Mouse (Mus musculus) hindbrain, embryonic 15.5 days (tissue): ENCODE results near the gene Gm28047. TPM values are rescaled to one million over a fixed set of nuclear protein-coding genes. Genes with fewer than 3 reads are reported as not detected.
A peak's percentile ranks its signal among the peaks of the same experiment; 100 is the strongest.
"Not testable (repeated sequence)": the region's sequence is repeated elsewhere in the genome, so short reads cannot be mapped to it uniquely, and the experiment has no call there.

ENCODE experiments used
- ATAC-seq: fragments of 200-750 bp; cut with Nextera tagmentation; 2 replicates; pipeline ENCODE4 v1.8.0; 2017; ENCODE audit warnings: low read depth, moderate number of reproducible peaks, moderate TSS enrichment; ENCODE audit not compliant: low FRiP score
- H3K27ac ChIP-seq: fragments of 300-500 bp; sonication (generic); replicated peaks from 2 replicates; pipeline ENCODE4 v1.5.1; 2015; ENCODE audit warnings: mild to moderate bottlenecking, inconsistent platforms
- H3K27me3 ChIP-seq: fragments of 300-500 bp; sonication (generic); 2 replicates; pipeline ENCODE4 v1.6.1; 2015; ENCODE audit warnings: control low read depth, inconsistent platforms
- H3K36me3 ChIP-seq: fragments of 300-500 bp; sonication (generic); 2 replicates; pipeline ENCODE4 v1.6.1; 2015; ENCODE audit warnings: control low read depth, inconsistent platforms
- H3K4me1 ChIP-seq: fragments of 300-500 bp; sonication (generic); replicated peaks from 2 replicates; pipeline ENCODE4 v1.6.1; 2015; ENCODE audit warnings: control low read depth, inconsistent platforms
- H3K4me2 ChIP-seq: fragments of 300-500 bp; sonication (generic); 2 replicates; pipeline ENCODE4 v1.6.1; 2015; ENCODE audit warnings: moderate library complexity, mild to moderate bottlenecking, inconsistent platforms
- H3K4me3 ChIP-seq: fragments of 300-500 bp; sonication (generic); 2 replicates; pipeline ENCODE4 v1.5.1; 2015; ENCODE audit warnings: mild to moderate bottlenecking, inconsistent platforms
- H3K9ac ChIP-seq: fragments of 300-500 bp; sonication (generic); 2 replicates; pipeline ENCODE4 v1.6.1; 2015; ENCODE audit warnings: inconsistent platforms
- H3K9me3 ChIP-seq: fragments of 300-500 bp; sonication (generic); 2 replicates; pipeline ENCODE4 v1.6.1; 2016; ENCODE audit warnings: control low read depth, inconsistent platforms
- WGBS: fragments of 180-500 bp; shearing (Covaris S2); methylation state at CpG from one replicate; pipeline ENCODE4 v1.1.7; 2015; 5-methylcytosine and 5-hydroxymethylcytosine counted together
- polyA plus RNA-seq: library from polyadenylated mRNA; unstranded; fragments of >200 nt; fragmentation: Nextera tagmentation; extraction: Ambion mirVana; gene quantifications from 2 replicates; pipeline ENCODE4 v1.2.1, GENCODE M21; 2015

Gm28047 gene
- not detected in 2 replicates for polyA plus RNA-seq

- WGBS = under 1% methylated on average over 51 of the region's 51 CpGs
- H3K4me3 ChIP-seq = peak within 1 kb of the TSS; percentile 62
- no peaks in the 10 kb centered on the region for H3K36me3 ChIP-seq
- H3K27me3 ChIP-seq = no peaks in the 10 kb centered on the region
- no peaks in the 10 kb centered on the region for H3K9me3 ChIP-seq
- peak within 1 kb of the TSS; percentile 72 for H3K4me2 ChIP-seq
- H3K4me1 ChIP-seq = peaks cover 24% of the 10 kb centered on the region
- peak; percentile 100 for ATAC-seq
- H3K9ac ChIP-seq = peak within 1 kb of the TSS; percentile 62
- peak within 1 kb of the TSS; percentile 93 for H3K27ac ChIP-seq
These were observed at the start of gene Gm28047, which contains the start of gene Atf7 for GRCm38 (mm10) chr15:102624970-102625686. Gene Gm28047, minus strand, starts transcription at chr15:102625067. Gene Atf7, minus strand, starts transcription at chr15:102625464.

GRCm38 (mm10) chr15:102673548-102673947 lies 48.7 kb upstream of the Gm28047 start:
- Histone ChIP-seq H3K4me3 (peak overlapping the region; percentile 27), H3K27ac (peak overlapping the region; percentile 98), H3K9me3 (no peaks in the 10 kb centered on the region), H3K36me3 (0 out of 2 replicates have a peak, but pooled peaks cover 2% of the 10 kb centered on the region), H3K9ac (peak overlapping the region; percentile 18; the same call in 1 of the 2 replicates), H3K4me2 (peak overlapping the region; percentile 74), H3K27me3 (no peaks in the 10 kb centered on the region), H3K4me1 (peaks cover 38% of the 10 kb centered on the region)
- 2% methylated on average over 10 of the region's 10 CpGs for WGBS
- peak; percentile 68 for ATAC-seq

- 3% methylated on average over 37 of the region's 37 CpGs for WGBS
These were observed 47.6 kb upstream of the Gm28047 start, which contains the start of gene Atp5g2 for GRCm38 (mm10) chr15:102672215-102673071. Gene Atp5g2, minus strand, starts transcription at chr15:102672352.

GRCm38 (mm10) chr15:102671721-102672214 lies 46.9 kb upstream of the Gm28047 start:
- Histone ChIP-seq H3K4me3 (peak overlapping the region; percentile 45), H3K27ac (peak overlapping the region; percentile 98), H3K9me3 (no peaks in the 10 kb centered on the region), H3K9ac (peak overlapping the region; percentile 59), H3K36me3 (peaks cover 6% of the 10 kb centered on the region), H3K4me2 (peak overlapping the region; percentile 74), H3K4me1 (peaks cover 38% of the 10 kb centered on the region), H3K27me3 (no peaks in the 10 kb centered on the region)
- 0% methylated on average over 31 of the region's 34 CpGs for WGBS
- ATAC-seq = peak; percentile 62

More at GRCm38 (mm10) chr15:102672215-102673071, 47.6 kb upstream of the Gm28047 start, which contains the start of gene Atp5g2:
- no peak for ATAC-seq
- 0 out of 2 replicates have a peak, but pooled peaks cover 2% of the 10 kb centered on the region for H3K36me3 ChIP-seq
- no peaks in the 10 kb centered on the region for H3K9me3 ChIP-seq
- H3K4me2 ChIP-seq = peak within 1 kb of the TSS; percentile 74
- peak within 1 kb of the TSS; percentile 98 for H3K27ac ChIP-seq
- peak within 1 kb of the TSS; percentile 45 for H3K4me3 ChIP-seq
- H3K9ac ChIP-seq = peak within 1 kb of the TSS; percentile 59
- H3K4me1 ChIP-seq = peaks cover 38% of the 10 kb centered on the region
- no peaks in the 10 kb centered on the region for H3K27me3 ChIP-seq

- ATAC-seq = peak; percentile 92
- peak overlapping the region; percentile 62 for H3K4me3 ChIP-seq
- no peaks in the 10 kb centered on the region for H3K9me3 ChIP-seq
- H3K27ac ChIP-seq = peak overlapping the region; percentile 98
- no peaks in the 10 kb centered on the region for H3K27me3 ChIP-seq
- under 1% methylated on average over 51 of the region's 53 CpGs for WGBS
- H3K4me2 ChIP-seq = peak overlapping the region; percentile 78
- H3K36me3 ChIP-seq = peaks cover 11% of the 10 kb centered on the region
- H3K4me1 ChIP-seq = peaks cover 38% of the 10 kb centered on the region
- H3K9ac ChIP-seq = peak overlapping the region; percentile 84
These were observed 46.1 kb upstream of the Gm28047 start for GRCm38 (mm10) chr15:102670767-102671575.

- 9% methylated on average over 6 of the region's 6 CpGs for WGBS
These were observed 45.4 kb upstream of the Gm28047 start for GRCm38 (mm10) chr15:102670281-102670680.

GRCm38 (mm10) chr15:102669571-102669970 lies 44.7 kb upstream of the Gm28047 start:
- Histone ChIP-seq H3K4me2 (peak overlapping the region; percentile 78; the same call in 1 of the 2 replicates), H3K27me3 (no peaks in the 10 kb centered on the region), H3K9me3 (no peaks in the 10 kb centered on the region), H3K27ac (no peak overlapping the region), H3K36me3 (peaks cover 19% of the 10 kb centered on the region), H3K4me1 (peaks cover 38% of the 10 kb centered on the region), H3K4me3 (no peak overlapping the region), H3K9ac (no peak overlapping the region)
- 85% methylated on average over 8 of the region's 8 CpGs for WGBS
- no peak for ATAC-seq

More at GRCm38 (mm10) chr15:102670281-102670680, 45.4 kb upstream of the Gm28047 start:
- H3K9me3 ChIP-seq = no peaks in the 10 kb centered on the region
- ATAC-seq = no peak
- no peaks in the 10 kb centered on the region for H3K27me3 ChIP-seq
- peak overlapping the region; percentile 62 for H3K4me3 ChIP-seq
- peak overlapping the region; percentile 93 for H3K27ac ChIP-seq
- peak overlapping the region; percentile 78 for H3K4me2 ChIP-seq
- peaks cover 14% of the 10 kb centered on the region for H3K36me3 ChIP-seq
- H3K4me1 ChIP-seq = peaks cover 38% of the 10 kb centered on the region
- peak overlapping the region; percentile 84 for H3K9ac ChIP-seq

GRCm38 (mm10) chr15:102665494-102665893 lies 40.6 kb upstream of the Gm28047 start:
- Histone ChIP-seq H3K4me2 (no peak overlapping the region), H3K27me3 (no peaks in the 10 kb centered on the region), H3K9me3 (no peaks in the 10 kb centered on the region), H3K4me1 (peaks cover 12% of the 10 kb centered on the region), H3K36me3 (peaks cover 47% of the 10 kb centered on the region), H3K4me3 (no peak overlapping the region), H3K27ac (no peak overlapping the region), H3K9ac (no peak overlapping the region)
- no peak for ATAC-seq
- WGBS = 55% methylated on average over 4 of the region's 4 CpGs

GRCm38 (mm10) chr15:102663825-102664224 lies 39.0 kb upstream of the Gm28047 start:
- no peaks in the 10 kb centered on the region for H3K9me3 ChIP-seq
- H3K4me1 ChIP-seq = no peaks in the 10 kb centered on the region
- H3K36me3 ChIP-seq = peaks cover 47% of the 10 kb centered on the region
- no peak overlapping the region for H3K4me3 ChIP-seq
- ATAC-seq = no peak
- 91% methylated on average over 8 of the region's 8 CpGs for WGBS
- H3K9ac ChIP-seq = no peak overlapping the region
- no peak overlapping the region for H3K4me2 ChIP-seq
- no peaks in the 10 kb centered on the region for H3K27me3 ChIP-seq
- H3K27ac ChIP-seq = no peak overlapping the region

- not testable (repeated sequence) for H3K9me3 ChIP-seq, H3K9ac ChIP-seq, H3K27me3 ChIP-seq, H3K4me1 ChIP-seq, H3K4me2 ChIP-seq, ATAC-seq, H3K27ac ChIP-seq, H3K4me3 ChIP-seq
- peaks cover 45% of the 10 kb centered on the region for H3K36me3 ChIP-seq
- no CpG with 5 or more reads among the region's 2 CpGs for WGBS
These were observed 37.7 kb upstream of the Gm28047 start for GRCm38 (mm10) chr15:102662601-102663000.

- Histone ChIP-seq H3K27me3 (no peaks in the 10 kb centered on the region), H3K36me3 (peaks cover 12% of the 10 kb centered on the region), H3K4me3 (no peak overlapping the region), H3K4me2 (no peak overlapping the region), H3K27ac (peak overlapping the region; percentile 80; the same call in 1 of the 2 replicates), H3K4me1 (peaks cover 11% of the 10 kb centered on the region; the same call in 1 of the 2 replicates), H3K9me3 (no peaks in the 10 kb centered on the region), H3K9ac (no peak overlapping the region)
- WGBS = 82% methylated on average over 3 of the region's 3 CpGs
- ATAC-seq = no peak
These were observed 33.1 kb upstream of the Gm28047 start for GRCm38 (mm10) chr15:102657926-102658381.
